Mouse (Mus musculus) E14TG2a.4 (cell line): Measurements from ENCODE around the gene Clcn2.

Experiments
- CTCF ChIP-seq: conservative IDR thresholded peaks from 2 replicates; pipeline ENCODE4 v1.5.1; 2014; ENCODE audit warnings: low read length
- NANOG ChIP-seq: IDR thresholded peaks from 2 replicates; pipeline ENCODE4 v1.6.1; 2014; ENCODE audit warnings: borderline replicate concordance, low read length, mixed read lengths

DNA sequence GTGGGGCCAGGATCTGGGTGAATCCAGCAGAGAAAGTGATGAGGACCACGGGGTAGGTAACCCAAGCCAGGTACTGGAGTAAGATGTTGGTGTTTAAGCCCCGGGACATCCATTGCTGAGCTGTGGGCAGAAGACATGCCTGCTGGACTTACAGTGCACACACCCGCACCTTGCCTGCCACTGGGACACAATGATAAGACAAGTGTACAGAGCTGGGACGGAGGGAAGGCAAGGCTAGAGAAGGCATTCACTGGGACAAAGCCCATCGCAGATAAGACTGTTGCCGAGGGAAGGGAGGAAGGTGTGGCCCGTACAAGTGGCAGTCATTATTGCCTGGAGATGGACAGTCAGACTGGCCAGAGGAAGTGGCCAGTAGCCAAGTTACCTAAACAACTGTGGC lies 4.7 kb downstream of the Clcn2 start:
- TF ChIP-seq CTCF (no peak), NANOG (no peak)
